Mouse (Mus musculus): Measurements from ENCODE around the gene Gm20388.

DNA sequence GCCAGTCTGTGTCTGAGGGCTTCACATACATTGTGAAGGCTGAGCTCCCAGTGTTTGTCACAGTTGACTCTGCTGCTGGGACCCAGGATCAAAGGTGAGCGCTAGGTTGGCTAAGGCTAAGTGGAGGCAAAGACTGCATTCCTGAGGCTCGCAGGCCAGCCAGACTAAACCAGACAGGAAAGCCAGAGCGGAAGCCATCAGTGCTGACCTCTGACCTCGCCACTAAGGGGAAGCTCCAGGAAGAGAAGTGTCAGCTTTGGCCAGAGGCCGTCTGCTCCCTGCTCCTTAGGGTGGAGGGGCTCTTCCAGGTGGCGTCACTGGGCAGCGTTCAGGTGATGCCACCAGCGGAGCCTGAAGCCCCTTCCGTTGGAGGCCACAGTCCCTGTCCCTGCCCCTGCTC, 665.2 kb downstream of the Gm20388 start:
- TF ChIP-seq CTCF (IDR thresholded peaks at IDR 0.05; ENCODE audit: control insufficient read depth, insufficient read depth, low read length) (no peak), POLR2A (IDR thresholded peaks at IDR 0.05; ENCODE audit: borderline replicate concordance, control insufficient read depth, low read depth, low read length) (no peak)

All from bone marrow, adult 2 months (tissue).